Mouse (Mus musculus) urinary bladder, postnatal 36 days (tissue): ENCODE data around the gene Olfr850.

Experiments
- DNase-seq, 2 experiments: peaks; one replicate each; pipeline ENCODE4 v3.0.0; 2022; ENCODE audit warnings: low spot score in 2 of 2, mixed read lengths in 1 of 2

The Olfr850 gene

GRCm38 (mm10) chr9:19478148-19478547 is at the start of gene Olfr850:
Olfr850 (minus strand) TSS chr9:19478248.
- DNase-seq: no peak

DNA sequence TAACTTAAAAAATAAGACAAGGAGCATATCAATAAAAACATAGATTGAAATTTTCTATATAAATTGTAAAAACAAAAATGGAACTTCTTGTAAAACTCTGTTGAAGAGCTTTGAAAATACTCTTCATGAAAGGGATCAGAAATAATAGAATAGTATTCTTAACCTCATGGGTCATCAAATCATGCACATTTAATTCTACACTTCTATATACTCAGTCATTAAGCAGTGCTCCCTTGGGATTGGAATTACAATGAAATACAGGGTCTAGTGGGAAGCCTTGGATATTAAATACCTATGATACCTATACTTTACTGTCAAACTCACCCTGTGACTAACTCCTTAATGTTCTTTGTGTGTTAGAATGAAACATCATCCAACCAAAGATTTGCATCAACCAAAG is 14.9 kb upstream of the Olfr850 start, which contains the start of gene Olfr851:
TSS of gene Olfr851 (plus strand) at position 301 of the 400 bp plus-strand sequence.
- DNase-seq: no peak

- no peak for DNase-seq
These were observed 38.1 kb downstream of the Olfr850 start, which contains the start of gene Olfr849 for GRCm38 (mm10) chr9:19439966-19440365. Olfr849 (plus strand) TSS chr9:19440266.
